In genomic region chr11:84442554-84443331, GRCm38 (mm10) we compare ENCODE assay signal across 14 mouse cellular contexts.
A peak's percentile ranks its signal among the peaks of the same experiment; 100 is the strongest.
DNase-seq lines count a peak whose midpoint lies in the region; ATAC-seq and TF ChIP-seq lines count a peak whose summit lies in the region.
"Had no signal": no experiment of that assay in that cellular context is flagged by ENCODE, and none has a peak within 500 bp of the region (broad histone marks: within the 10 kb centered on the region; RNA-seq: fewer than 3 reads in every experiment).

No protein-coding gene starts in this region.

- H3K4me1 ChIP-seq in brown adipose tissue, adult 24 weeks (ENCODE audit: control insufficient read depth, insufficient read depth, insufficient read length, low read length), result peaks cover 4% of the 10 kb centered on the region; the same call in 1 of the 2 replicates
- no peaks in the 10 kb centered on the region for H3K4me1 ChIP-seq in intestine, embryonic 16.5 days (ENCODE audit: control insufficient read depth, insufficient read depth, low read length)
- H3K4me1 ChIP-seq in liver, postnatal 0 days (ENCODE audit: insufficient read depth), result peaks cover 8% of the 10 kb centered on the region
- H3K4me1 ChIP-seq in forebrain, embryonic 16.5 days (replicated peaks; ENCODE audit: control insufficient read depth, insufficient read depth, low read length), result no peaks in the 10 kb centered on the region
- H3K4me1 ChIP-seq: limb, embryonic 15.5 days; midbrain, embryonic 15.5 days; neural tube, embryonic 12.5 days had no signal

- no peaks in the 10 kb centered on the region for H3K27me3 ChIP-seq in intestine, embryonic 16.5 days (replicated peaks; ENCODE audit: control insufficient read depth, insufficient read depth, low read length)
- no peaks in the 10 kb centered on the region for H3K27me3 ChIP-seq in liver, postnatal 0 days (ENCODE audit: insufficient read depth, low read length)
- no peaks in the 10 kb centered on the region for H3K27me3 ChIP-seq in forebrain, embryonic 16.5 days (replicated peaks; ENCODE audit: control insufficient read depth, insufficient read depth, low read length)
- H3K27me3 ChIP-seq: limb, embryonic 15.5 days; midbrain, embryonic 15.5 days; neural tube, embryonic 12.5 days had no signal

- no peaks in the 10 kb centered on the region for H3K36me3 ChIP-seq in intestine, embryonic 16.5 days (ENCODE audit: control insufficient read depth, insufficient read depth, low read length)
- H3K36me3 ChIP-seq in liver, postnatal 0 days (replicated peaks; ENCODE audit: insufficient read depth, low read length), result peaks cover 9% of the 10 kb centered on the region
- no peaks in the 10 kb centered on the region for H3K36me3 ChIP-seq in forebrain, embryonic 16.5 days (ENCODE audit: control insufficient read depth, insufficient read depth)

- H3K27ac ChIP-seq in brown adipose tissue, adult 24 weeks (replicated peaks; ENCODE audit: low read depth, low read length), result peak overlapping the region; percentile 85
- H3K27ac ChIP-seq in intestine, embryonic 16.5 days (ENCODE audit: low read length), result peak overlapping the region; percentile 75
- H3K27ac ChIP-seq in liver, postnatal 0 days (ENCODE audit: low read depth), result peak overlapping the region; percentile 87
- no peak overlapping the region for H3K27ac ChIP-seq in forebrain, embryonic 16.5 days (ENCODE audit: low read length)
- H3K27ac ChIP-seq: limb, embryonic 15.5 days; macrophage; midbrain, embryonic 15.5 days; neural tube, embryonic 12.5 days had no signal

- H3K9ac ChIP-seq in intestine, embryonic 16.5 days (ENCODE audit: low read depth, low read length), result no peak overlapping the region
- H3K9ac ChIP-seq in liver, postnatal 0 days (replicated peaks), result no peak overlapping the region
- no peak overlapping the region for H3K9ac ChIP-seq in forebrain, embryonic 16.5 days (replicated peaks; ENCODE audit: low read depth, low read length)
- H3K9ac ChIP-seq: forebrain, postnatal 0 days; limb, embryonic 15.5 days; midbrain, embryonic 15.5 days; neural tube, embryonic 12.5 days had no signal

- no peak for TF ChIP-seq CTCF in liver, postnatal 0 days (IDR thresholded peaks at IDR 0.05; ENCODE audit: low read depth)

- TF ChIP-seq EP300 in liver, postnatal 0 days (IDR thresholded peaks at IDR 0.05; ENCODE audit: low read depth), result no peak; the same call in 1 of the 2 replicates

- intact Hi-C loops in left cerebral cortex, postnatal 10 days (cut with DNase I), result no loop called here

- no peak overlapping the region for H3K4me2 ChIP-seq in intestine, embryonic 16.5 days (ENCODE audit: low read depth, low read length)
- H3K4me2 ChIP-seq in liver, postnatal 0 days (ENCODE audit: low read depth, low read length), result peak overlapping the region; percentile 31; the same call in 1 of the 2 replicates
- H3K4me2 ChIP-seq in forebrain, embryonic 16.5 days (ENCODE audit: low read length), result no peak overlapping the region
- H3K4me2 ChIP-seq: limb, embryonic 15.5 days; midbrain, embryonic 15.5 days; neural tube, embryonic 12.5 days had no signal

- WGBS in intestine, embryonic 16.5 days, result 74% methylated on average over 4 of the region's 4 CpGs
- 60% methylated on average over 4 of the region's 4 CpGs for WGBS in liver, postnatal 0 days (ENCODE audit: insufficient replicate concordance)
- WGBS in forebrain, embryonic 16.5 days, result 93% methylated on average over 4 of the region's 4 CpGs

- DNase-seq in kidney, postnatal 14 days, result peak; percentile 68
- DNase-seq in liver, postnatal 0 days, result peak; percentile 42
- DNase-seq in retina, embryonic 14.5 days (ENCODE audit: low spot score), result no peak
- DNase-seq in left cerebral cortex, postnatal 10 days (ENCODE audit: extremely low spot score in 1 of 2, low spot score in 2 of 2), result no peak
- DNase-seq: cerebellum, adult 9-10 months; forebrain, postnatal 0 days; retina, postnatal 1 day had no signal

- no peaks in the 10 kb centered on the region for H3K9me3 ChIP-seq in intestine, embryonic 16.5 days (ENCODE audit: control insufficient read depth, low read length)
- H3K9me3 ChIP-seq in liver, postnatal 0 days (ENCODE audit: low read length), result no peaks in the 10 kb centered on the region
- H3K9me3 ChIP-seq in forebrain, embryonic 16.5 days (ENCODE audit: control insufficient read depth, low read length), result no peaks in the 10 kb centered on the region
- H3K9me3 ChIP-seq: limb, embryonic 15.5 days; midbrain, embryonic 15.5 days; neural tube, embryonic 12.5 days had no signal

- no peak overlapping the region for H3K4me3 ChIP-seq in brown adipose tissue, adult 24 weeks (ENCODE audit: insufficient read depth, low read depth, low read length)
- H3K4me3 ChIP-seq in intestine, embryonic 16.5 days (ENCODE audit: low read length), result no peak overlapping the region
- no peak overlapping the region for H3K4me3 ChIP-seq in liver, postnatal 0 days (ENCODE audit: low read depth, low read length)
- H3K4me3 ChIP-seq in forebrain, embryonic 16.5 days (replicated peaks; ENCODE audit: low read length), result no peak overlapping the region
- H3K4me3 ChIP-seq: limb, embryonic 15.5 days; midbrain, embryonic 15.5 days; neural tube, embryonic 12.5 days had no signal

- peak; percentile 96 for ATAC-seq in intestine, embryonic 16.5 days
- peak; percentile 95 for ATAC-seq in liver, postnatal 0 days
- ATAC-seq in forebrain, embryonic 16.5 days, result no peak
- ATAC-seq: forebrain, postnatal 0 days; midbrain, embryonic 15.5 days had no signal

Comparison
In these comparisons a context has a peak if more than half of its experiments do, and no peak if none do; other contexts are left out.
1. DNase-seq: peak in kidney, postnatal 14 days (single experiment) and liver, postnatal 0 days (single experiment); none in retina, embryonic 14.5 days (single experiment) and left cerebral cortex, postnatal 10 days (0 of 2).